Mouse (Mus musculus): ENCODE measurements at regions not wholly inside any gene's neighbourhood (a gene's known extent, or its start where the extent isn't known, plus 50 kb on each side); places are given as distances from the start of the nearest gene placed in this dataset.
A peak's percentile ranks its signal among the peaks of the same experiment; 100 is the strongest.

DNA sequence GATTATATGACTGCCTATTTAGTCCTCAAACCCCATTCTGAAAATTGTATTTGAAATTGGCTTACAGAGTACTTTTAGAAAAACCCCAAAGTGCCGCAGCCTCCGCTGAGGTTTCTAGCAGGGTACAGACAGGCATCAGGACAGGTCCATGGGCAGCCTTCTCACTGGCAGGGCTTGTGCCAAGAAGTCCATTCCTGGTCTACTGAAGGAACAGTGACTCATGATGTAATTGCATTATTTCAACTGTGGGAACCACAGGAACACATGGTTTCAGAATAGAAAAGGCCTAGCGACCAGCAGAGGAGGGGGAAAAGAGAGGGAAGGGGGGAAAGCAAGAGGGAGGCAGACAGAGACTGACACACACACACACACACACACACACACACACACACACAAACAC lies 603.0 kb upstream of the Gm26657 start:
- DNase-seq: no peak

DNA sequence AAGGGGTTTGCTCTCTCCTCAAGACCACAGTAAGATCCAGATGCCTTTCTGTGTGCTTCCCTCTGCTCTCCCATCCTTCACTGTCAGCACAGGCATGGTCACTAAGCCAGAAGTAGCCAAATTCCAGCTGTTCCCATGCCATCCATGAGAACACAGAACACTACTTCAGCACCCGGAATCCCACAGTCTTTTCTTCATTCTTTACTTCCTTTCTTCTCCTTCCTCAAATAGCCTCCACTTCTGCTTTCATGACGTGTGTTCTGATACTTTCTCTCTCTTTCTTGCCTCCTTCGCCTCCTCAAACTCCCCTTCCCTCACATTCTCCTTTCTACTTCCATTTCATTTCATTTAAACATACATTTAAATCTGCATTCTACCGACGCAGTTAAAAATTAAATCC lies 602.1 kb upstream of the Klf4 start:
- DNase-seq: no peak

DNA sequence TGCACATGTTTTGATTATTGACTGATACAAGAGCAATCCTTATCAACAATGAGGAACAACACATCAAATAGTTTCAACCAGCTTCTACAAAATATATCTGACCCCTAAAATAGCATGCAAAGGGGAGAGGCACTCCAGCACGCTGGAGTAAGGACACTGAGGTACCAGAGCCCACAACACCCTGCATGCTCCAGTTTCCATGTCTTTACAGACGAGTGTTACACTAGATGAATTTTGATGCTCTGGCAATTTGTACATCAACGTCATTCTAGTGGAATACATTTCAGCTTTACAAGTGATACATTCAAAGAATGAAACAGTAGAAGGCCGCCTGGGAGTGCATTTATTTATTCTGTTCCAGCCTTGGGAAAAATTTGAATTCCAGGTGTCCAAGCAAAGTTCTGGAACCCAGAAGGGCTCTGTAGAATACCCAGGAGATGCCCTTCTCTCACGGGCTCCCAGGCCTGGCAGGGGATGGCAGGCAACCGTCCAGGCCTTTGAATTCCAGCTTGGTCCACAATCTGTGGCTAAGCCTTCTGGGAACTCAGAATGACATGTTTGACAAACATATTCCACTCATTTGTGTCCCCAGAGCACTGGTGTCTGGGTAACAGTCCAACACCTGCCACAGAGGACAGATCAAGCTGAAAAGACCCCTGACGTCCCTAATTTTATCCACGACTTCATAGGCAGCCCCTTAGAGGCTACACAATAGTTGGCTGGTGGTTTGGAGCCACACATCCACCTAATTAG lies 595.6 kb upstream of the Klf4 start:
- no peak for DNase-seq

DNA sequence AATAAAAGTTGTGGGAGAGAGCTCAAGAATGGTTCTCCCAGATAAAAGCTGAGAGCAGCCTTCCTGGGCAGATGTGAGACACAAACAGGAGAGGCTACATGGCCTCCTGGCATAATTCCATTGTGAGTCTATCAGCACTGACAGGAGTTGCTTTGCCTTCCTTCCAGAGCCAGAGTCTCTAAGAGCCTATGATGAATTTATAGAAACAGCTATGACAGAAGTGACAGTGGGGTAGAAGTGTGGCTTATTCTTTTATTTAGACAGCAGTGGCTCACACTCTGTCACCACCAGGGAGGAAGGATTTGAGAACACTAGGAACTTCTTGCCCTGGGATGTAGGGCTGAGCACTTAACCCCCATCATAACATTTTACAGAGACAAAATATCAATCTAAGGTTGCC lies 592.2 kb upstream of the Klf4 start:
- no peak for DNase-seq

DNA sequence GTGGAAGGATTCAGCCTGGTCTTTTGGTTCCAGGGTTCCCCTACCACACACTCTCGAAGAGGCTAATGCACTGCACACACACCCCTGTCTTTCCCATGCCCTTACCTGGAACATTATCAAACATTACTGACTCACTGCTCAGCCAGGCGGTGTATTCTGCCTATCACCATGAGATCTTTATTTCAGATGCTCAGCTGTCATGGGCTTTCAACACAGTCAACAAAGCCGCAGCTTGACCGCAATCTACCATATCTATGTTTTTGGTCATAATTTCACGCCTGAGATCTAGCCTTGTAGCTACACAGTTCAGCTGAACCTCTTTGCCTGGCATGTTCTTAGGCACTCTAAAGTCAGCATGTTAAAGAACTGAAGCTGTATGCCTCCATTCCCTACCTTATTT lies 589.9 kb upstream of the Klf4 start:
- DNase-seq: no peak

DNA sequence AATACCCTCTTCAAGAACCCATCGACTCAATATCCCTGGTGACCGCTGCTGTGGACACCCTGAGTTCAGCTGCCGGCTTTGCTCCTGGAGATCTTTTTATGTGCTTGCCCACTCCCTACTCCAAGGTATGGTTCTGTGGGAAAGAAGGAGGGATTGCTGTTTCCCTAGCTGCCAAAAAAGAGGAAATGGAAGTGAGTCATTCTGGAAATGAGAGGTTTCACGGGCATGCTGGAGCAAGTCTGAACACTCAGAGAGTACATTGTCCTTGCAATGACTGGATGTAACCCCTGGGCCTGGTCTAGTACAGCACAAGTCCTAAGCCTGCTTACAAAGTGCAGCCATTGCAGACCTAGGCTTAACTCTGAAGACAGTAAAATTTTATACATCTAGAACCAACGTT lies 589.4 kb upstream of the Klf4 start:
- no peak for DNase-seq

DNA sequence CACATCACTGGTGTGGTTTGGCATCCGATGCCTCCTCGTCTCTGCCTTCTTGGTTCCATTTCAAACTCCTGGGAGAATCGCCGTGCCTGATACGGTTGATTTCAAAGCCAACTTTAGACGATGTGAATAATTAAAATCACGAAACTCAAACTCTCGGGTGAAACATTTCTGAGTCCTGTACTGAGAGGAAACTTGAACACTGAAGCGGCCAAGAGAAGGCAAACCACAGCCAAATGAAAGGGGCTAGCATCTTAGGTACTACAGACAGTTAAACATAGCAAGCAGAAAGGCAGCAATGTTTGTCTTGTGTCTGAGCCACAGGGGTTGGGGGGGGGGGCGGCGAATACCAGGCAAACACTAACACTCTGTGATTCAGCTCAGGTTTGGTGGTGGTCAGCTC lies 588.1 kb upstream of the Klf4 start:
- DNase-seq: no peak

DNA sequence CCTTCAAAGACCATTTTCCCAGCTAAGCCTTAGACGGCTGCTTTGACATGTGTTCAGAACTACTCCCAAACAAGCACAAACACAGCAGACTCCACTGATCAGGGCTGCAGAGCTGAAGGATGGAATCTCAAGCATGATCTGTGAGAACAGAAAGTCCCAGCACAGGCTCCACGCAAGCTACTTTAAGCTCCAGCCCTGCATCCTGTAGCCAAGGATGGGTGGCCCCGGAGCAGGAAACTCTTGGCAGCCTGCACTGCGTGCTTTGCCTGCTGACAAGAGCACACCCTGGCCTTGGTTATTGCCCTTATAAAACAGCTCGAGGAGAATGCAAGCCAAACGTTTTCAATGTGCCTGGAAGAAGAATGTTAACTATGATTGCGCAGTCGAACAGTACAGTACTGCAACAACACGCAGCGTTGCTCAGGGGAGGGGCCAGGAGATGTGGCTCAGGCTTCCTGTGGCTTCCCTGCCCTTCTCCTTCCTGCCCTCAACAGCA lies 581.5 kb upstream of the Klf4 start:
- peak; percentile 13 to 21 for DNase-seq

DNA sequence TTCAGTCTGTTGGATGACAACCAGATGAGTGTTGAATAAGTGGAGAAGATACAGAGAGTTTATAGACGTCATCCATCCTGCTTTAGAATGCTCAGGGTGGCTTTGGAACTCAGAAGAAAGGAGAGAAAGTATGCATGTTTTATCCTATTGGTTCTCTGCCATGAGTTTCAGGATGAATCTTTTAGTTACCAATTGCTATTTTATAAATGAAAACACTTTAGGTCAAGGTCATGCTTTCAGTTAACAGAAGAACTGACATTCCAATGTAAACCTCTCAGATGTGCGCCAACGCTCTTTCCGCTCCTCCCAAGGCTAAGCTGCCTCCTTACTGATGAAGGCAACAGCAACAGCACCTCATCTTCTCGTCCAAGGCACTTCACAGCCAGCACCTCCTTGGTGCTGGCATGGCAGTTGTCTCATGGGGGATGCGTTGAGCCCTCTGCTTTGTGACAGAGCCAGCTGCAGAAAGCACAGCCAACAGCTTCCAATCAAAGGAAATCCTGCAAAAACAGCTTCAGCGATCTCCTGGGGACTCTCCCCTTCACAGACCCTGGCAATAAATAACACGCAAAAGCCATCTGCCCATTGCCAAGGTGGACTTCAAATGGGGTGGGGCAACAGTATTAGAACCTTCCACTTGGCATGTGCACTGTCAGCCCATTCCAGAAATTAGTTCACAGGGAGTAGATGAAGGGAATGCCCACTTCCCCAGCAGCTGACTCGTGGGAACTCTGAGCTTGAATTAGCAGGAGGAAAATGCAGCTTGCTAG lies 580.9 kb upstream of the Klf4 start:
- no peak for DNase-seq

DNA sequence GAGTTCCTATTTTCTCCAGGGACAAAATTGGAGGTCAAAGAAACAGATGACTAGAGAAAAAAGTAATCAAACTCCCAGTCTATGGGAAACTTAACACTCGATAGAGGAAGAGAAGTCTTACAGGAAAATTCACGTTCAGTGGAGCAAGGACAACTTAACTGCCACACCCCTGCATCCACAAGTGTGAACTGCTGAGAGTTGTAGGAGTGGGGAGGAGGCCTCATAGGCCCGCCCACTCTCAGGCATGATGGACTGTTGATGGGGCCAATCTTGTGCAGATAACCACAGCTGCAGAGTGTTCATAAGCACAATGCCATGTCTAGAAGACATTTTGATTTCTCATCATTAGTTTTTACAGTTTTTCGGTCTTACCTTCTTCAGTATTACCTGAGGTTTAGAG lies 574.7 kb upstream of the Klf4 start:
- DNase-seq: no peak

DNA sequence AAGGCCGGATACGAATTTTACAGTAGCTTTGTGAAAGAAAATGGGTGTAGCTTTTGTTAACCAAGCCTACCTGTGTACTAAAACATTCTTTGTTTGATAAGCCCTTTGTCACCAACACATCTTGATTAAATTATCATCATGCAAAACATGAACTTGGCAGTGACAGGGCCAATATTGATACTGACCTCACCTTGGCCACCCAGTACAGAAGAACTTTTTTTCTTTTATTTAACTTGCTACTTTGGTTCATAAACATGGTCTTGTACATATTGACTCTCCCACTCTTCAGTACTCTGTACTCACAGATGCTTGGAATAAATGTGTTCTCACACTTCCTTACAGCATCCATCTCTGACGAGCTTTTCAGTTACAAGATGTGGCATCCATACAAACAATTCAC lies 570.0 kb upstream of the Klf4 start:
- DNase-seq: no peak

DNA sequence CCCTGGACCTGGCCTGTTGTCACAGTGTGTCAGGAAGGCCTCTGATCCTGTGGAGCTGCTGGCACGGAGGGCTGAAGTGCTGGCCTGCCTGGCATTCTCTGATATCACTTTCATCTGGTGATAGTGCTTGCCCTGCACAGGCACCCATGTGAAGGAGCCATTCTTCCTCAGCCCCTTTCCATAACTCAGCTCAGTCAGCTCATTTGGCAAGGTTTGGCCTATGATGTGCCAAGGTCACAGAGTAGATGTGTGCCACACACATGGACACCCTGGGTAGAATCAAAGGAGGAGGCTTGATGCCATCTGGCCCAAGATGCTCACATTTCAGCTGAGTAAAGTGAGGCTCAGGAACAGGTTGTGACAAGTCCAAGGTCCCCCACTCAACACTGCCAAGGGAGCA lies 558.5 kb upstream of the Klf4 start:
- DNase-seq: peak; percentile 48 to 55

DNA sequence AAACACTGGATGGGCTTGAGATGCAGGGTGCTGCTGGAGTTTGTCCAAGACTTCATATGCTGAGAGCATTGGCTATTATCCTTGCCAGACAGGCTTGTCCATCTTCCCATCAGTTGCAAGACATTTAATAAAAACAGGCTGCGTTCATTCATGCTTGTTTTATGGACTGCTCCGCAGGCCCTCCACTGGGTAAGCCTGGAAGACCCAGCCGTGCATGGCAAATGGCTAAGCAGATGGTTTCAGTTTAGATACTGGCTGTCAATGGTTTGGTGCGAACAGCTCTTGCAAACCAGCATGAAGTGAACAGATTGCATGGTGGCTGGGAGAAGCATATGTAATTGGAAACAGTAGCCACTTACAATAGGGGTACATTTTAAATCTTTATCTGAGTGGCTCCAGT lies 556.4 kb upstream of the Klf4 start:
- peak; percentile 70 to 71 for DNase-seq

DNA sequence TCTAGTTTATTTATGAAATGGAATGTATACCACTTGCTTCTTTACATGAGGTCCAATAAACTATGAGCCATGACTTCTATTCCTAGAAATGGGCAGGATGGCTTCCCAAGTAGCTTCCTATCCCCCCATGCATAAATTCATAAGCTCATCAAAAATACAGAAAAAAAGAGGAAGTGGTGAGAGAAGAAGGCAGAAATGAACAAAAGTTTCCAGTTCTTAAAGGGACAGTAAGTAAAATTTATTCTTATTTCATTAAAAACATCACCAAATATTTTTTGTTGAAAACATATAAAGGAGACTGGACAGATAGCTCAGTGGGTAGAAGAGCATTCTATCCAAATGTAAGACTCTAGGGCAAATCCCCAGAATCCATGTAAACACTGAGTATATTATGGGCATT lies 554.0 kb upstream of the Klf4 start:
- no peak for DNase-seq

DNA sequence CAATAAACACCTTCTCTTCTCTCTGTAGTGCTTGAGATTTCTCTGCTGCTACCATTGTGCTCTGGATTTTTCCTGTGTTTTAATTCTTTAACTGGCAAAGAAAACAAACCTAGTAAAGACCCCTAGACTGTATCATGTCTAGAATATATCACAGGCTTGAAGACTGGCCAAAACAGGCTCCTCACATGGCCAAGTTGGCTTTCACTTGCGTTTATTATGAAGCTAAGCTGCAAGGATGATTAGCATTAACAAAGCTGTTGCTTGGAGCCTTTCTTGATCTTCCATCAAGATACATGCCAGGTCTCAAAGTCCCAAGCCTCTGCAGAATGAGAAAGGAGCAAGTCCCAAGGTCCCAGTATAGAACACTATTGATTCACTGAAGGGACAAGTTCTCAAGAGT lies 551.9 kb upstream of the Klf4 start:
- DNase-seq: no peak

DNA sequence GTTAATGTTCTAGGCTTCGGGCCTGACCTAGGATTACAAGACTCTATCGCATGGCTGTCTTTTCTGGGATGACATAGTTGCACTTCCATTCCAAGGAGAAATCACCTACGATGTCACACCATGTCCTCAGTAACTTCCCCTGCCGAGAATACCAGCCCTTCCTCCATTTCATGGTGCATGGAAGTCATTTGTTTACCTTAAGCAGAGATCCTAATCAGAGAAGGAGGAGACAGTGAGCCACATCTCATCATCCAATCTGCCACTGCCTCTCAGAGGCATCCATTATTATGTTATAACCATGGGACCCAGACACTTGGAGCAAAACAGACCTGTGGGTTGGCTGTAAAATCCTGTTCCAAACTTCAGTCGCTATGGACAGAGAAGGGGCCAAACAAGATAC lies 550.1 kb upstream of the Klf4 start:
- no peak for DNase-seq

DNA sequence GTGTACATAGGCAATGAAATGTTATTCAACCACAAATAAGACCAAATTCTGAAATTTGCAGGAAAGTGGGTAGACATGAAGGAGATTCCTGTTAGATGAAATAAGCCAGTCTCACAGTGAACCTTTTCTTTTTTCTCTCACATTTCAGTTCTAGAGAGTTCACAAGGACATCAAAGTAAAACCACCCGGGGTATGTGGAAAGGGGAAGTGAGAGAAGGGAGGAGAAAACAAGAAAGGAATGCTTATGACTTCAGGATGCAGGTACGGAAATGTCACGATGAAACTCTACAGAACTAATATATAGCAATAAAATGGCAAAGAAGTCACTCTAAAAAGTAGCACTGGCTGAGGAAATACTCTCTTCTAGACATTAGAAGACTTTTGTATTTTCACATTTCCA lies 548.7 kb upstream of the Klf4 start:
- no peak for DNase-seq

DNA sequence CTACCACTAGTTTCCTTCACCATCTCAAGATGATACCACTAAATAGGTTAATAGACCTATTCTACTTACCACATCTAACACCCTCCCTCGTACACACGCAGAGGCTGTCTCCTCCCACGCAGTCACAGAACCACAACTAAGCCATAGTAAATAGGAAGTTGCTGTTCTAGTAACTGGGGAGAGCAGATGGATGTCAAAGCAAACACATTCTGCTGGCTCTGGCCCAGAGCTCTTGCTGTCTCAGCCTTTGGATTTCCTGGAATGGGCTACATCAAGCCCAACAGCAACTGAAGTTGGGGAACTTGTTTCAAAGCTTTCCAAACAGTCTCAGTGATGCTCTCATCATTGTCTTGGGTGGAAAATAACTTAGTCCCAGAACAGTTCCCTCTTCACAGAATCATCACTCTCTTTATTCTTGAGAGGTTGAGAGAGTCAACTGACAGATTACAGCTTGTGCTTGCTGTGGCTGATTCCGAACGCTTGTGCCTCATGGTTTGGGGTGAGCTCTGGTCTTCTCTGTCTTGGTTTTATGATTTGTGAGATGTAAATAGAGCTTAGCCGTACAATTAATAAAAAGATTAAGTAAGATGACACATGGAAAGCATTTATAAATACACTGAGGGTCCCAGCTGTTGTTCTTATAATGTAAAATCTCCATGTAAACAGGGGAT lies 538.5 kb upstream of the Klf4 start:
- DNase-seq: peak; percentile 59 to 63

DNA sequence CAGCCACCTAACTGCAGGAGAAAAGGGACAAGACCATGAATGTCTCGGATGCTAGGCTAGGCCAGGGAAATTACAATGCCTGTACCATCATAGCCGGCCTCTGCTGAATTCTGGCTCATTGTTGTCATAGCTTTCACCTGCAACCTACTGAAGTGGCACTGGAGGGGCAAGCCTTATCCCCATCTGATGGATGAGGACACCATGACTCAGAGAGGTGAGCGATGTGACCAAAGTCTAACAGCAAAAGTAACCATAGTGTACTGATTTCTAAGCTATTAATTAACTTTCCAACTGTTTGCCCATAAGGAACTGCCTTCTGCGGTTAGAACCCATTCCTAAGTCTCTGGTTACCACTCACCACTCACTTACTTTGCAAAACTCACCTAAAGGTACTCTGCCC lies 536.6 kb upstream of the Klf4 start:
- no peak for DNase-seq

DNA sequence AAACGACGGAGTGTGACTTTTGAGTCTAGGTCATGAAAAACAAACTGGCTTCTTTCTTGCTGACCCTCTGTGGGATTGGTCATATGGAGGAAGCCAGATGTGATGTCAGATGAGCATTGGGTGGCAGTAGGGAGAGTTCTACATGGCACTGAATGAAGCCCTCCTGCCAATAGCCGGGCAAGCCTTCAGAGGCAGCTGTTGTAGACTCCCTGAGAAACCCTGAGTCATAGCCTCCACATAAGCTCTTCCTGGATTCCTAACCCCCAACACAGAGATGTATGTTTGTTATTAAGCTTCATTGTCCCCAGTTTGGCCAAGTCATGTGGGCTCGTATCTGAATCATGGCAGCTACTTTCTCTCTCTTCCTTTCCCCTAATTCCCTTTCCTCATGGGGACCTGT lies 532.4 kb upstream of the Klf4 start:
- DNase-seq: no peak

DNA sequence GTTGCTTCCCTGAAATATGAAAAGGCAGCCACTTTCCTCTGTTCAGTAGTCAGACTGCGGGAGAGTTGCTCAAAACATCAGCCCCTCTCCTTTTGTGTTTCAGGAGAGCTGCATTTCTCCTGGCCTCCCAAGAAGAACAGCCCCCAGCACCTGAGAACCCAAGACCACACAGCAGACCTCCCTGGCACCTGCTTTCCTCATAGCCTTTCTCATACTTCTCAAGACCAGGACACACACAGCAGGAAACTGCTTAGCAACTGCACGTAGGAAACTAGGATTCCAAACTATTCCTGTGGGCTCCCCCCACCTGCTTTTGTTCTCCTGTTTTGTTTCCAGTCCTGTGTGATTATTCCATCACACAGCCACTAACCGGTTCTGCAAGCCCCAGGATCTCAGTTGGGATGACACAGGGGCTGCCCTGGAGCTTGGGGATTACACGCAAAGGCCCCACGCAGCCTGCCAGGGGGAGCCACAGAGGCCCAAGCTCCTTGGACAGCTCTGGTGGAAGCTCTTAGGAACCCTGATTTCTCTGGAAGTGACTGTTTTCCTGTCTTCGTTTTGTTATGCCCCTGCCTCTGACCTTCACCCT lies 519.6 kb upstream of the Klf4 start:
- no peak for DNase-seq

DNA sequence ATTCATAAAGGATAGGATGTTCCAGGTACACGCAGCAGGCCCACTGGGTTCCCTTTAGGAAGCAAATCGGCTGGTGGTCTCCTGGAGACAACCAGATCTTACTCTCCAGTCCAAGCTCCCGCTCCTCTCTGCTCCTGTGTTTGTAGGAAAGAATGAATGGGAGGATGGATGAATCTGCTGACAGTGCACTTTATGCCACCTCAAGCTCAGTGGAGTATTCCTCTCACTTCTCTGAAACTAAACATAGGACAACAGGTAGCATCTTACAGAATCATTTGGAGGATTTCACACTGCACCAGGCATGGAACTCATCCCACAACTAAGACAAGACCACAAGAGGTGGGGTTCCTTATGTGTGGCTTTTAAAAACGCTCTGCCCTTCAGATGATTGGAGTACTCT lies 507.1 kb upstream of the Klf4 start:
- DNase-seq: no peak

DNA sequence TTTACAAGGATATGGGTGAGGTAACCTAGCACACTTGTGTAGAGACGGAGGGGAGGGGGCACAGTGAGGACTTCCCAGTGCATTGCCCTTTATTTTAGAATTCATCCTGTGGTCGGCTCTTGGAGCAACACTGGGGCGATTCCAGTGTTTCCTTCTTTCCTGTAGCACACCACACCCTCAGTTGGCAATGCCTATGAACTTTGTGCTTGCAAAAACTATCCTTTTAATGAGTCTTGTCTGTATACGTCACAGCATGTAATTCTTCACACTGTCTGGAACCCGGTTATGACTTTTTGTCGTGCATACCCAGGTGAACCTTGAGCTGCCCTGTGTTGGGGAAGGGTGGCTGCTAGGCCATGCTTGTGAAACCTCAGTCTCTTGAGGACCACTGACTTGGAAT lies 504.1 kb upstream of the Klf4 start:
- no peak for DNase-seq

DNA sequence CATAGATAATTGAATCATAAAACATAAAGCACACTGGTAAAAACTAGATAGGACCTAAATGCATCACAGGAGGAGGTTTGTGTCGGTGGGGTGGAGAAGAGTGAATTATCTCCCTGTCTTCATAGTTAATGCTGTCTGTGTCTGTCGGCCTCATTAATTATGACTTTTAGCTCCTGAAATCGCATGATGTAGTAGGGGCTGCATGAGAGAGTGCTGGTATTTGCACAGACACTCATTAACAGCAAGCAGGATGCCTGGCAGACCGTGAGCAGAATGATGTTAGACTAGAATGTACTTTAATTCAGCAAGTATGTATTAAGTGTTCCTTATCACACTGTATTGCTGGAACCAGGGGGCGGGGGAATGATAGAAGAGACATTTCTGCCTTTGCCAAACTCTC lies 503.3 kb upstream of the Klf4 start:
- DNase-seq: no peak

Measured in cerebellum, postnatal 36 days (tissue).